Mouse (Mus musculus) intestine, embryonic 16.5 days (tissue): ENCODE measurements around the gene Rcc1. TPM values are rescaled to one million over a fixed set of nuclear protein-coding genes. Genes with fewer than 3 reads are reported as not detected.

Experiments
- ATAC-seq: fragments of 200-750 bp; cut with Nextera tagmentation; 2 replicates; pipeline ENCODE4 v1.8.0; 2017; ENCODE audit warnings: moderate TSS enrichment, moderate library complexity
- H3K27ac ChIP-seq: fragments of 300-500 bp; sonication (generic); 2 replicates; pipeline ENCODE4 v1.5.1; 2014; ENCODE audit warnings: mild to moderate bottlenecking, low read length
- H3K27me3 ChIP-seq: fragments of 300-500 bp; sonication (generic); replicated peaks from 2 replicates; pipeline ENCODE4 v1.6.1; 2014; ENCODE audit warnings: low read length, control low read depth, mixed read lengths; ENCODE audit not compliant: control insufficient read depth, insufficient read depth
- H3K36me3 ChIP-seq: fragments of 300-500 bp; sonication (generic); 2 replicates; pipeline ENCODE4 v1.6.1; 2014; ENCODE audit warnings: low read length, control low read depth; ENCODE audit not compliant: control insufficient read depth, insufficient read depth
- H3K4me1 ChIP-seq: fragments of 300-500 bp; sonication (generic); 2 replicates; pipeline ENCODE4 v1.6.1; 2014; ENCODE audit warnings: low read length, control low read depth, mixed read lengths; ENCODE audit not compliant: control insufficient read depth, insufficient read depth
- H3K4me2 ChIP-seq: fragments of 300-500 bp; sonication (generic); 2 replicates; pipeline ENCODE4 v1.6.1; 2014; ENCODE audit warnings: low read depth, low read length, control low read depth
- H3K4me3 ChIP-seq: fragments of 300-500 bp; sonication (generic); 2 replicates; pipeline ENCODE4 v1.5.1; 2014; ENCODE audit warnings: mild to moderate bottlenecking, low read length
- H3K9ac ChIP-seq: fragments of 300-500 bp; sonication (generic); 2 replicates; pipeline ENCODE4 v1.6.1; 2014; ENCODE audit warnings: low read depth, low read length
- H3K9me3 ChIP-seq: fragments of 300-500 bp; sonication (generic); 2 replicates; pipeline ENCODE4 v1.6.1; 2016; ENCODE audit warnings: low read length, control low read depth; ENCODE audit not compliant: control insufficient read depth
- WGBS: fragments of 180-500 bp; shearing (Covaris S2); extraction: QIAGEN DNeasy Blood & Tissue Kit; methylation state at CpG from one replicate; pipeline ENCODE4 v1.1.7; 2014; 5-methylcytosine and 5-hydroxymethylcytosine counted together
- polyA plus RNA-seq: library from polyadenylated mRNA; unstranded; fragments of >200 nt; fragmentation: Nextera tagmentation; extraction: Ambion mirVana; gene quantifications from 2 replicates; pipeline ENCODE4 v1.2.1, GENCODE M21; 2015

Gene Rcc1
- polyA plus RNA-seq, 1 experiment from 2014 or later, result 90.6 TPM

GRCm38 (mm10) chr4:132350123-132350740 is 3.2 kb downstream of the Rcc1 start:
- Histone ChIP-seq H3K27ac (peak overlapping the region; percentile 20; the same call in 1 of the 2 replicates), H3K27me3 (no peaks in the 10 kb centered on the region), H3K9me3 (no peaks in the 10 kb centered on the region), H3K4me2 (no peak overlapping the region), H3K4me1 (peaks cover 13% of the 10 kb centered on the region), H3K36me3 (no peaks in the 10 kb centered on the region), H3K4me3 (no peak overlapping the region), H3K9ac (peak overlapping the region; percentile 16; the same call in 1 of the 2 replicates)
- ATAC-seq, result no peak
- WGBS, result 51% methylated on average over 2 of the region's 2 CpGs

- Histone ChIP-seq H3K4me2 (no peak overlapping the region), H3K27me3 (no peaks in the 10 kb centered on the region), H3K27ac (no peak overlapping the region), H3K9me3 (no peaks in the 10 kb centered on the region), H3K36me3 (no peaks in the 10 kb centered on the region), H3K4me1 (peaks cover 15% of the 10 kb centered on the region), H3K4me3 (no peak overlapping the region), H3K9ac (0 out of 2 replicates have a peak overlapping the region, but pooled peaks have one; percentile 16)
- 59% methylated on average over 3 of the region's 3 CpGs for WGBS
- ATAC-seq, result no peak
Observed at GRCm38 (mm10) chr4:132349495-132350122, 3.8 kb downstream of the Rcc1 start.

- H3K27me3 ChIP-seq, result no peaks in the 10 kb centered on the region
- peak overlapping the region; percentile 82 for H3K27ac ChIP-seq
- no peak overlapping the region for H3K9ac ChIP-seq
- H3K9me3 ChIP-seq, result no peaks in the 10 kb centered on the region
- ATAC-seq, result no peak; the same call in 1 of the 2 replicates
- no peak overlapping the region for H3K4me3 ChIP-seq
- 49% methylated on average over 3 of the region's 3 CpGs for WGBS
- no peaks in the 10 kb centered on the region for H3K36me3 ChIP-seq
- H3K4me1 ChIP-seq, result peaks cover 33% of the 10 kb centered on the region
- no peak overlapping the region for H3K4me2 ChIP-seq
Observed at GRCm38 (mm10) chr4:132346661-132347060, 6.7 kb downstream of the Rcc1 start.

GRCm38 (mm10) chr4:132346261-132346660 is 7.1 kb downstream of the Rcc1 start:
- peak; percentile 52 for ATAC-seq
- peak overlapping the region; percentile 82 for H3K27ac ChIP-seq

GRCm38 (mm10) chr4:132345843-132346212 is 7.6 kb downstream of the Rcc1 start:
- no peak overlapping the region for H3K4me2 ChIP-seq
- ATAC-seq, result peak; percentile 21

More at GRCm38 (mm10) chr4:132346261-132346660, 7.1 kb downstream of the Rcc1 start:
- Histone ChIP-seq H3K36me3 (no peaks in the 10 kb centered on the region), H3K4me1 (peaks cover 29% of the 10 kb centered on the region), H3K27me3 (no peaks in the 10 kb centered on the region), H3K9ac (no peak overlapping the region), H3K4me2 (no peak overlapping the region), H3K4me3 (no peak overlapping the region), H3K9me3 (no peaks in the 10 kb centered on the region)
- 65% methylated on average over 4 of the region's 4 CpGs for WGBS

GRCm38 (mm10) chr4:132345135-132345842 is 8.1 kb downstream of the Rcc1 start:
- Histone ChIP-seq H3K27ac (peak overlapping the region; percentile 82), H3K9me3 (no peaks in the 10 kb centered on the region), H3K4me3 (peak overlapping the region; percentile 82), H3K9ac (peak overlapping the region; percentile 91), H3K27me3 (no peaks in the 10 kb centered on the region), H3K36me3 (no peaks in the 10 kb centered on the region), H3K4me2 (peak overlapping the region; percentile 89), H3K4me1 (peaks cover 29% of the 10 kb centered on the region)
- ATAC-seq, result peak; percentile 84
- under 1% methylated on average over 83 of the region's 83 CpGs for WGBS

More at GRCm38 (mm10) chr4:132345843-132346212, 7.6 kb downstream of the Rcc1 start:
- no peaks in the 10 kb centered on the region for H3K9me3 ChIP-seq
- no peaks in the 10 kb centered on the region for H3K27me3 ChIP-seq
- 43% methylated on average over 5 of the region's 5 CpGs for WGBS
- H3K4me3 ChIP-seq, result no peak overlapping the region
- peaks cover 29% of the 10 kb centered on the region for H3K4me1 ChIP-seq
- H3K9ac ChIP-seq, result no peak overlapping the region; the same call in 1 of the 2 replicates
- no peaks in the 10 kb centered on the region for H3K36me3 ChIP-seq
- peak overlapping the region; percentile 82 for H3K27ac ChIP-seq

- Histone ChIP-seq H3K27me3 (no peaks in the 10 kb centered on the region), H3K4me3 (peak overlapping the region; percentile 82), H3K9ac (peak overlapping the region; percentile 91), H3K36me3 (no peaks in the 10 kb centered on the region), H3K27ac (peak overlapping the region; percentile 66), H3K9me3 (no peaks in the 10 kb centered on the region), H3K4me1 (peaks cover 29% of the 10 kb centered on the region), H3K4me2 (peak overlapping the region; percentile 89)
- no peak; the same call in 1 of the 2 replicates for ATAC-seq
- WGBS, result 4% methylated on average over 13 of the region's 13 CpGs
Observed at GRCm38 (mm10) chr4:132344403-132345134, 8.8 kb downstream of the Rcc1 start.

- Histone ChIP-seq H3K9me3 (no peaks in the 10 kb centered on the region), H3K4me3 (no peak overlapping the region), H3K9ac (peak overlapping the region; percentile 16; the same call in 1 of the 2 replicates), H3K27ac (no peak overlapping the region), H3K27me3 (no peaks in the 10 kb centered on the region), H3K4me2 (no peak overlapping the region), H3K36me3 (peaks cover 12% of the 10 kb centered on the region), H3K4me1 (peaks cover 29% of the 10 kb centered on the region)
- WGBS, result 76% methylated on average over 3 of the region's 3 CpGs
- ATAC-seq, result no peak
Observed at GRCm38 (mm10) chr4:132341451-132341850, 12.0 kb downstream of the Rcc1 start.

- H3K4me3 ChIP-seq, result no peak overlapping the region
- no peak for ATAC-seq
- no peak overlapping the region for H3K4me2 ChIP-seq
- no peaks in the 10 kb centered on the region for H3K27me3 ChIP-seq
- 93% methylated on average over 13 of the region's 13 CpGs for WGBS
- no peaks in the 10 kb centered on the region for H3K9me3 ChIP-seq
- H3K4me1 ChIP-seq, result peaks cover 17% of the 10 kb centered on the region
- no peak overlapping the region for H3K27ac ChIP-seq
- no peak overlapping the region for H3K9ac ChIP-seq
- peaks cover 20% of the 10 kb centered on the region for H3K36me3 ChIP-seq
Observed at GRCm38 (mm10) chr4:132338943-132339342, 14.5 kb downstream of the Rcc1 start.
